Mouse (Mus musculus) lung, adult 2 months (tissue): Measurements from ENCODE around the gene Rbm48.

ENCODE experiments used
- CTCF ChIP-seq: fragments of 200-500 bp; IDR thresholded peaks from 2 replicates; pipeline ENCODE4 v1.5.1; 2011; ENCODE audit warnings: mild to moderate bottlenecking, low read length, control low read depth; ENCODE audit not compliant: insufficient read depth
- POLR2A ChIP-seq: fragments of 200-500 bp; IDR thresholded peaks from 2 replicates; pipeline ENCODE4 v1.6.1; 2011; ENCODE audit warnings: low read depth, mild to moderate bottlenecking, control low read depth, low read length, borderline replicate concordance; ENCODE audit errors: extremely low read depth

- no peak for TF ChIP-seq POLR2A
- no peak for TF ChIP-seq CTCF
Observed at GRCm38 (mm10) chr5:3620486-3620885, 24.1 kb upstream of the Rbm48 start.
